Mouse (Mus musculus) myocyte (in vitro differentiated cells): ENCODE measurements around the gene Dnaic1.

ENCODE experiments used
- CEBPB ChIP-seq: IDR thresholded peaks from 2 replicates; pipeline ENCODE4 v1.6.1; 2011; ENCODE audit warnings: mild to moderate bottlenecking, moderate library complexity; ENCODE audit not compliant: poor library complexity, insufficient read depth, severe bottlenecking
- E2F4 ChIP-seq: IDR thresholded peaks from one replicate; pipeline ENCODE4 v1.6.1; 2011; ENCODE audit warnings: mild to moderate bottlenecking, control low read depth, moderate library complexity; ENCODE audit not compliant: insufficient read depth
- MAX ChIP-seq: IDR thresholded peaks from one replicate; pipeline ENCODE4 v1.6.1; 2011; ENCODE audit warnings: low read depth, mild to moderate bottlenecking, control low read depth
- MYOG ChIP-seq, 3 experiments: IDR thresholded peaks; one replicate each; pipeline ENCODE4 v1.6.1; 2011; ENCODE audit warnings: control low read depth in 2 of 3, low read depth in 2 of 3, mild to moderate bottlenecking in 2 of 3; ENCODE audit not compliant: insufficient read length in 2 of 3, control insufficient read depth in 1 of 3, insufficient read depth in 1 of 3
- POLR2A ChIP-seq: IDR thresholded peaks from one replicate; pipeline ENCODE4 v1.6.1; 2011; ENCODE audit warnings: low read depth, mild to moderate bottlenecking, control low read depth, moderate library complexity; ENCODE audit not compliant: insufficient read length
- POLR2AphosphoS2 ChIP-seq: IDR thresholded peaks from one replicate; pipeline ENCODE4 v1.6.1; 2011; ENCODE audit warnings: low read depth, control low read depth; ENCODE audit not compliant: insufficient read length
- REST ChIP-seq: IDR thresholded peaks from one replicate; pipeline ENCODE4 v1.6.1; 2011; ENCODE audit warnings: mild to moderate bottlenecking, control low read depth, moderate library complexity; ENCODE audit not compliant: insufficient read depth, insufficient read length
- TCF12 ChIP-seq: IDR thresholded peaks from one replicate; pipeline ENCODE4 v1.6.1; 2011; ENCODE audit warnings: mild to moderate bottlenecking, control low read depth; ENCODE audit not compliant: poor library complexity, insufficient read depth, severe bottlenecking
- TCF3 ChIP-seq: IDR thresholded peaks from one replicate; pipeline ENCODE4 v1.6.1; 2011; ENCODE audit warnings: low read depth, control low read depth; ENCODE audit not compliant: insufficient read length
- USF1 ChIP-seq: IDR thresholded peaks from one replicate; pipeline ENCODE4 v1.6.1; 2011; ENCODE audit warnings: low read depth, mild to moderate bottlenecking, control low read depth, moderate library complexity

GRCm38 (mm10) chr4:41659556-41659955 lies 90.0 kb downstream of the Dnaic1 start:
- TF ChIP-seq POLR2A = no peak
- TF ChIP-seq TCF12 = no peak
- no peak for TF ChIP-seq MAX
- no peak for TF ChIP-seq CEBPB
- TF ChIP-seq TCF3 = no peak
- TF ChIP-seq E2F4 = no peak
- TF ChIP-seq POLR2AphosphoS2 = no peak
- no peak for TF ChIP-seq REST
- TF ChIP-seq USF1 = no peak
- TF ChIP-seq MYOG (IDR thresholded peaks at IDR 0.05; ENCODE audit: control insufficient read depth in 1 of 3, insufficient read depth in 1 of 3, insufficient read length in 2 of 3, low read depth in 2 of 3) = no peak
